In genomic region chr13:24761403-24762227, GRCm38 (mm10) we compare ENCODE assay signal across 8 mouse cellular contexts. TPM values are rescaled to one million over a fixed set of nuclear protein-coding genes. Genes with fewer than 3 reads are reported as not detected.
DNase-seq lines count a peak whose midpoint lies in the region; ATAC-seq lines count a peak whose summit lies in the region.

Gmnn (minus strand) TSS chr13:24761923.

- H3K36me3 ChIP-seq in megakaryocyte, embryonic 14.5 days (replicated peaks; ENCODE audit: low read length) = peaks cover 27% of the 10 kb centered on the region

- no peaks in the 10 kb centered on the region for H3K9me3 ChIP-seq in megakaryocyte, embryonic 14.5 days

- peak; percentile 98 for DNase-seq in ZHBTc4 (ENCODE audit: low read depth, low spot score)
- DNase-seq in gastrocnemius, adult 8-10 months (ENCODE audit: low spot score in 2 of 2) = peak; percentile 74 to 80
- peak; percentile 66 for DNase-seq in hindlimb bud, embryonic 11.5 days (ENCODE audit: extremely low spot score, low read depth, low spot score)
- DNase-seq in left cerebral cortex, adult 8-10 months (ENCODE audit: low spot score in 2 of 2) = peak; percentile 75 to 76
- peak; percentile 88 to 90 for DNase-seq in right cerebral cortex, postnatal 10 days (ENCODE audit: low spot score in 2 of 2)
- peak; percentile 86 for DNase-seq in urinary bladder, postnatal 25 days (ENCODE audit: low spot score)

- no peaks in the 10 kb centered on the region for H3K27me3 ChIP-seq in megakaryocyte, embryonic 14.5 days (replicated peaks)

- H3K4me1 ChIP-seq in megakaryocyte, embryonic 14.5 days = peaks cover 44% of the 10 kb centered on the region

- peak within 1 kb of the TSS; percentile 100 for H3K4me3 ChIP-seq in megakaryocyte, embryonic 14.5 days (replicated peaks)

- peak; percentile 93 for ATAC-seq in common myeloid progenitor, adult 5-6 weeks (replicated peaks; ENCODE audit: low read depth, poor library complexity, severe bottlenecking)

RNA-seq across cellular contexts. Expression of gene Gmnn, which starts in this region (rescaled TPM):
- total RNA-seq in common myeloid progenitor, adult 5-6 weeks (2017) = 183 and 210 TPM in 2 replicates
- total RNA-seq in gastrocnemius, adult 8-10 months (2022) = 1 to 10 TPM; 3.1 to 4.9 (median 4.0) TPM
- total RNA-seq in left cerebral cortex, adult 8-10 months (2022) = 1 to 10 TPM; 2.6 to 6.5 (median 5.6) TPM
- polyA plus RNA-seq in megakaryocyte, embryonic 14.5 days (2012; ENCODE audit: insufficient read depth, low replicate concordance) = 6.3 TPM in 1 of 2 replicates, not detected in the other

Comparison
In these comparisons a context has a peak if more than half of its experiments do, and no peak if none do; other contexts are left out.
1. Peak in every context shown above with its lines: DNase-seq, ATAC-seq and H3K4me3 ChIP-seq.
2. RNA of gene Gmnn (total RNA-seq): 183 to 210 TPM in common myeloid progenitor, adult 5-6 weeks; 2.6 to 6.5 TPM in left cerebral cortex, adult 8-10 months and 3.1 to 4.9 TPM in gastrocnemius, adult 8-10 months; every median in the first group is over 10 times any median in the second.